Mouse (Mus musculus): ENCODE results near the gene Gm13278.

GRCm38 (mm10) chr4:88757628-88758031 is 33.7 kb upstream of the Gm13278 start:
- peak; percentile 68 for TF ChIP-seq CTCF (IDR thresholded peaks at IDR 0.05; ENCODE audit: borderline replicate concordance, insufficient read depth, low read length)
- TF ChIP-seq POLR2A (IDR thresholded peaks at IDR 0.05; ENCODE audit: low read depth, low read length), result peak; percentile 79

Data from embryonic fibroblast, embryonic 13.5 days (primary cell).